Mouse (Mus musculus) stomach, embryonic 14.5 days (tissue): ENCODE measurements around the gene Cd47. TPM values are rescaled to one million over a fixed set of nuclear protein-coding genes. Genes with fewer than 3 reads are reported as not detected.

Experiments
- ATAC-seq: fragments of 200-750 bp; cut with Nextera tagmentation; 2 replicates; pipeline ENCODE4 v1.8.0; 2017; ENCODE audit warnings: low read depth, moderate TSS enrichment; ENCODE audit not compliant: insufficient number of reproducible peaks, insufficient read depth, low FRiP score
- H3K27ac ChIP-seq: fragments of 300-500 bp; sonication (generic); 2 replicates; pipeline ENCODE4 v1.5.1; 2014; ENCODE audit warnings: mild to moderate bottlenecking, low read length, moderate library complexity, mixed read lengths
- H3K27me3 ChIP-seq: fragments of 300-500 bp; sonication (generic); 2 replicates; pipeline ENCODE4 v1.6.1; 2014; ENCODE audit warnings: low read length, control low read depth, mixed read lengths; ENCODE audit not compliant: control insufficient read depth, insufficient read depth
- H3K36me3 ChIP-seq: fragments of 300-500 bp; sonication (generic); 2 replicates; pipeline ENCODE4 v1.6.1; 2014; ENCODE audit warnings: mild to moderate bottlenecking, control low read depth, low read length, moderate library complexity, mixed read lengths; ENCODE audit not compliant: control insufficient read depth, insufficient read depth
- H3K4me1 ChIP-seq: fragments of 300-500 bp; sonication (generic); 2 replicates; pipeline ENCODE4 v1.6.1; 2014; ENCODE audit warnings: low read length, control low read depth, mixed read lengths; ENCODE audit not compliant: control insufficient read depth, insufficient read depth
- H3K4me2 ChIP-seq: fragments of 300-500 bp; sonication (generic); replicated peaks from 2 replicates; pipeline ENCODE4 v1.6.1; 2014; ENCODE audit warnings: low read depth, low read length, control low read depth
- H3K4me3 ChIP-seq: fragments of 300-500 bp; sonication (generic); 2 replicates; pipeline ENCODE4 v1.5.1; 2014; ENCODE audit warnings: low read depth, low read length, control low read depth
- H3K9ac ChIP-seq: fragments of 300-500 bp; sonication (generic); replicated peaks from 2 replicates; pipeline ENCODE4 v1.6.1; 2014; ENCODE audit warnings: low read depth, mild to moderate bottlenecking, control low read depth, low read length, moderate library complexity, mixed read lengths
- H3K9me3 ChIP-seq: fragments of 300-500 bp; sonication (generic); 2 replicates; pipeline ENCODE4 v1.6.1; 2016; ENCODE audit warnings: low read depth, low read length, control low read depth; ENCODE audit not compliant: control insufficient read depth
- WGBS: fragments of 180-500 bp; shearing (Covaris S2); extraction: QIAGEN DNeasy Blood & Tissue Kit; methylation state at CpG from one replicate; pipeline ENCODE4 v1.1.7; 2014; 5-methylcytosine and 5-hydroxymethylcytosine counted together
- polyA plus RNA-seq: library from polyadenylated mRNA; unstranded; fragments of >200 nt; fragmentation: Nextera tagmentation; extraction: Ambion mirVana; gene quantifications from 2 replicates; pipeline ENCODE4 v1.2.1, GENCODE M21; 2014

Gene Cd47
- polyA plus RNA-seq, 1 experiment from 2014 or later = 66.8 TPM

DNA sequence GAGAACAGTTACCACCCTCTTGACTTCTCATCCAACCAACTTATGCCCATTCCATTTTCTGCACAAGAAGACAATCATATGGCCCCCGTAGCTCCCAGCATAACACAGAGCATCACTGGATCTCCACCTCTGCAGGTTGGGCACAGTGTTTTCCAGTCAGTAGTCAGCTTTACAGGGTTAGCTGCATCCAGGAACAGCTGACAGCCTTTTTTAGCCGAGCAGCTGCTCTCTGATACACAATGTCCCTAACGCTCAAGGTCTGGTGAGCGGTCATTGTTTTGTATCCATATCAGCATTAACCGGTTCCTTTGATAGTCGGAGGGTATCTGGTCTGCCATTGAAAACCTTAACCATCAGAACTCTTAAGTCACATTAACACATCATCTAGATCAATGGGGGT is 53.3 kb downstream of the Cd47 start:
- H3K4me2 ChIP-seq = no peak overlapping the region
- no peak overlapping the region for H3K4me3 ChIP-seq
- no peak overlapping the region for H3K27ac ChIP-seq
- H3K27me3 ChIP-seq = no peaks in the 10 kb centered on the region
- H3K9me3 ChIP-seq = no peaks in the 10 kb centered on the region
- ATAC-seq = no peak
- 0 out of 2 replicates have a peak, but pooled peaks cover 2% of the 10 kb centered on the region for H3K4me1 ChIP-seq
- H3K36me3 ChIP-seq = no peaks in the 10 kb centered on the region
- WGBS = 86% methylated on average over 6 of the region's 6 CpGs
- no peak overlapping the region for H3K9ac ChIP-seq

DNA sequence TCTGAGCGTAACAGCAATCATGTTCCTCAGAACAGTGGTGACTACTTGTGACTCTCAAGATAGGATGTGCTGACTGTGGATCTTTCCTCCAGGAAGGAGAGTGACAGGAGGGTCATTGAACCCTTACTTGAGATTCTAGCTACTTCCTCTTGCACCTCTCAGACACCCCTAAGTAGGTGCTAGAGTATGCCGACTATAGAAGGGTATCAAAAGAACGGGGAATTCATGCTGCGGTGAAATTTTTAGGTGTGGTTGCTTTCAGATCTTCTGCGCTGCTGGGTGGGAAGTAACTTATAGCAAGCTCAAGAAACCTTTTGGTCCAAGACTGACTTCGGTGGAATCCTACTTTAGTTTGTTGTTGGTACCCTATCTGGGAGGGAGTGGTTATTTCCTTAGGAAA is 53.9 kb downstream of the Cd47 start:
- Histone ChIP-seq H3K36me3 (no peaks in the 10 kb centered on the region), H3K27ac (no peak overlapping the region; the same call in 1 of the 2 replicates), H3K27me3 (no peaks in the 10 kb centered on the region), H3K9ac (no peak overlapping the region), H3K9me3 (no peaks in the 10 kb centered on the region), H3K4me2 (peak overlapping the region; percentile 68), H3K4me3 (no peak overlapping the region), H3K4me1 (0 out of 2 replicates have a peak, but pooled peaks cover 2% of the 10 kb centered on the region)
- 91% methylated on average over 6 of the region's 6 CpGs for WGBS
- no peak for ATAC-seq

DNA sequence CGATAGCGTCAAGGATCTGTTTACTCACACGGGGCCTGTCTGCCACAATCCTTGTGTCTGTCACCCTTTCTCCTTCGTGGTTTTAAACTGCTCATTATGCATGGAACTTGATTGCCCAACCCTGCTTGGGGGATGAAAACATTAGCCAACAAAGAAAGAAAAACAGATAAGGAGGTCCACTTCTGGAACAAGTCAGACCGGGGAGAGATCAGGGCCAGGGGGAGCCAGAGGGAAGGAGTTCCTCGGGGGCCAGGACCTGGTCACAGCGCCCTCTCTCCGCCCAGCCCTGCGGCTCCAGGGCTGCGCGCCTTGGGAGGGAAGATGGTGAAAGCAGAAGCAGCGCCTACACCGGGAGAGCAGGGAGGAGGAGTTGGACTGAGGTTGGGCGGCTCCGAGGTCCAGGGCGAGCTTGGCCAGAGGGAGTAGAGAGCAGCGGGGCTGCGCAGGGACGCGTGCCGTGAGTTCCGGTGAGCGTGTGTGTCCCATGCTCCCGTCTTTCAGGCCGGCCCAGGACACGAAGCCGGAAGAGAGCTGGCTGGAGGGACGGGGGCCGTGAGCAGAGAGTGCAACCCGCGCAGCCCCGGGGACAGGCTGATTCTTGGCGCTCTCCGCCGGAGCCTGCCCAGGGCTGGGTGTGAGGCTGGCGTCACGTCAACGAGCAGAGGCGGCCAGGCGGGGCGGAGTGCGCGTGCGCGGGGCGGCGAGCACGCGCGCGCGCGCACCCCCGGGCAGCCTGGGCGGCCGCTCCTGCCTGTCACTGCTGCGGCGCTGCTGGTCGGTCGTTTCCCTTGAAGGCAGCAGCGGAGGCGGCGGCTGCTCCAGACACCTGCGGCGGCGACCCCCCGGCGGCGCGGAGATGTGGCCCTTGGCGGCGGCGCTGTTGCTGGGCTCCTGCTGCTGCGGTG is 54.9 kb downstream of the Cd47 start:
- Histone ChIP-seq H3K4me1 (0 out of 2 replicates have a peak, but pooled peaks cover 2% of the 10 kb centered on the region), H3K4me3 (peak overlapping the region; percentile 80), H3K36me3 (no peaks in the 10 kb centered on the region), H3K9me3 (no peaks in the 10 kb centered on the region), H3K4me2 (peak overlapping the region; percentile 68), H3K27ac (peak overlapping the region; percentile 98), H3K27me3 (no peaks in the 10 kb centered on the region), H3K9ac (peak overlapping the region; percentile 69)
- under 1% methylated on average over 72 of the region's 74 CpGs for WGBS
- ATAC-seq = peak; percentile 96

DNA sequence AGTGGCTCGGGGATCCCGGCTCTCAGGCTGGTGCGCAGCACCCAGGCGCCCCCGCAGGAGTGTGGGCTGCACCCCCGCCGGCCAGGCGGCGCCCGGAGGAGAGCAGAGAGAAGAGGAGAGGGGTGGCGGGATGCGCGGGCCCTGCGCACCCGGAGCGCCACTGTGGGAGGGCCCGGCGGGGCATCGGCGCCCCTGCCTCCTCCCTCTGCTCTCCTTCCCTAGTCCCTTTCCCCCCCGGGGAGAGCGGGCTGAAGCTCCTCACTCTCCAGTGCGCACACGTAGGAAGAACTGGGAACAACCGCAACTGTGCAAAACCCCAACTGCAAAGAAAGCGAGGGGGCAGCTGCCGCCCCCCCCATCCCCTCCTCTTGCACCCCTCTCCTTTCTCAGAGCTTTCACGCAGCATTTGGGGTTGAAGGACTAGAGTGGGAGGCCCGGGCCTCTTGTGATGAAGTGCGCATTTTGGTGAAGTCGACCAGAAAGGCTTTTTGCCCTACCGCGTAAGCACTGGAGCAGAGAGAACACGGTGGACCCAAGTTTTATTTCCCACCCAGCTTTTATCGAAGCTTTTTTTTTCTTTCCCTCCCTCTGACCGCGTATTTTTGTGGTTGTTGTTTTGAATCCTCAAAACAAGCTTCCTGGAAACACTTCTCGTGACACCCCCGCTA is 55.6 kb downstream of the Cd47 start:
- Histone ChIP-seq H3K9me3 (no peaks in the 10 kb centered on the region), H3K9ac (peak overlapping the region; percentile 69), H3K4me1 (0 out of 2 replicates have a peak, but pooled peaks cover 2% of the 10 kb centered on the region), H3K27me3 (no peaks in the 10 kb centered on the region), H3K4me3 (peak overlapping the region; percentile 80), H3K27ac (peak overlapping the region; percentile 98), H3K36me3 (no peaks in the 10 kb centered on the region), H3K4me2 (peak overlapping the region; percentile 68)
- under 1% methylated on average over 32 of the region's 39 CpGs for whole genome bisulfite sequencing
- ATAC-seq = peak; percentile 67

DNA sequence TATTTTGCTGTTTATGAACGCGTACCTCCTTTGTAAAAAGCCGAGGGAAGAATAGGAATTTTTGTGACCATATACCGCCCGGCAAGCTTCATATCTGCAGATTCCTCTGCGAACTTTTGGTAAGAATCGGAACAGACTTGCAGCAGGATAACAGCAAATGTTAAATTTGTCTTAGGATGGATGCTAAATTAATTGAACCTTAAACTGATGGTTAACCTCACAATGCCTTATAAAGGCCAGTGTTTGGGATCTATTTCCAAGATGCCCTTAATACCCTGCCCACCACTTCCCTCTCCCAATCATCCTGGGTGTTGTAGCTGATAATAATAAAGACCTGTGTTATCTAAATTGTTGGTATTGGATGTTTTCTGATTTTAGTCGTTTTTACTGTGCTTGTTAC is 56.3 kb downstream of the Cd47 start:
- Histone ChIP-seq H3K9ac (peak overlapping the region; percentile 69), H3K4me1 (0 out of 2 replicates have a peak, but pooled peaks cover 2% of the 10 kb centered on the region), H3K4me2 (peak overlapping the region; percentile 68), H3K9me3 (no peaks in the 10 kb centered on the region), H3K36me3 (no peaks in the 10 kb centered on the region), H3K4me3 (peak overlapping the region; percentile 80), H3K27ac (no peak overlapping the region), H3K27me3 (no peaks in the 10 kb centered on the region)
- ATAC-seq = no peak
- 24% methylated on average over 8 of the region's 8 CpGs for WGBS

DNA sequence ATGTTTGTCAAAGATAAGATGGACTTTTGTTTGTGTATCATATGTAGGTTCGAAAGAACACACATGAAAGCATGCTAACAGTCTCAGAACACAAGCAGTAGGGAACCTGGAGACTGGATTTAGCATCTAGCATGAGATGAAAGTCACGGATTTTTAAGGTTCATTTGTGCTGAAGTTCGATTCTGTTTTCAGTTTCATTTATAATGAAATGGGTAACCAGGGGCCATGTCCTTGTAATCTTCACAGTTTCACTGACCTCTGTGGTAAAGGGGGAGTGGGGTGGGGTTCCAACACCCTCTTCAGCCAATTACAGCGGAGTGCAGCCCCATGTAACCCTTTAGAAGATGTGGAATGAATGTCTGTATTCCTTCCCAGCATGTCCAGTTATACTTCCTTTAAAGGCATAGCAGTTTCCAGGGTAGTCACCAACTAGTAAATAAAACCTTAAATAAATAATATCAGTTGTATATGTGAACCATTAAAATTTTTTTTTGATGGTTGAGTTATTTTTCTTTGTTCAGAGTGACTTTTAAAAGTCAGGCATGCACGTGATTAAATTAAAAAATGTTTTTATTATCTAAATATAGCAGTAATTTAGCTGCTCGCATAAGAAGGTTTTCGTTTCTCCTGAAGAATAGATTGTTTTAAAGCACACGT is 57.3 kb downstream of the Cd47 start:
- Histone ChIP-seq H3K4me2 (peak overlapping the region; percentile 26; the same call in 1 of the 2 replicates), H3K4me1 (0 out of 2 replicates have a peak, but pooled peaks cover 2% of the 10 kb centered on the region), H3K9me3 (no peaks in the 10 kb centered on the region), H3K4me3 (no peak overlapping the region; the same call in 1 of the 2 replicates), H3K9ac (no peak overlapping the region), H3K36me3 (no peaks in the 10 kb centered on the region), H3K27me3 (no peaks in the 10 kb centered on the region), H3K27ac (no peak overlapping the region)
- WGBS = 68% methylated on average over 8 of the region's 8 CpGs
- no peak for ATAC-seq

DNA sequence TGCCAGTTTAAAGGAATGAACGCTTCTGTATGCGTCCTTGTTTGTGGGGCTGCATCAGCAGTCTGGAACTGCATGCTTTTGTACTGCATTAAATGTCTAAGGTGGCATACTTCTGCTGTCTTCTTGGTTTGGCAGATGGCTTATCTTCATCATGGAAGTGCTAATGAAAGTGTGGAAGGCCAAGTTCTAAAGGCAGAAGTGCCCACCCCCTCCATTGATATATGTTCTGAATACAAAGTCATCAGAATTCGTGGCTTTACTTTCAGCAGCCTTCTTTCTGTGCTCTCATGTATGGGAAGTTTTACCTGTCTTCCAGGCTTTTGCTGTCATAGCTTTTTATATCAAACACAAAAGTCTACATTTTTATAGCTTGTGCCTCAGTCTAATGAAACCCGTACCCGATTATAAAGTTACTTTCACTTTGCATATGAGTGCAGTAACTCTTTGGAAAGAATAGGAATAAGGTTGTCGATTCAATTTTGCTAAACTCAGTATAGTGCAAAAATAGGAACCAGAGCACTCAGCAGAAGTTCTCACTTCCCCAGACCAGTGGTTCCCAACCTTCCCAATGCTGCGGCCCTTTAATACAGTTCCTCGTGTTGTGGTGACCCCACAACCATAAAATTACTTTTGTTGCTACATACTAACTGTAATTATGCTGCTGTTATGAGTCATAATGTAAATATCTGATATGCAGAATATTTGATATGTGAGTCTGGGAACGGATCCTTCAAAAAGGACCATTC is 58.0 kb downstream of the Cd47 start:
- H3K4me2 ChIP-seq = no peak overlapping the region
- H3K4me3 ChIP-seq = no peak overlapping the region
- no peaks in the 10 kb centered on the region for H3K36me3 ChIP-seq
- ATAC-seq = no peak
- no peak overlapping the region for H3K9ac ChIP-seq
- no peaks in the 10 kb centered on the region for H3K9me3 ChIP-seq
- 0 out of 2 replicates have a peak, but pooled peaks cover 2% of the 10 kb centered on the region for H3K4me1 ChIP-seq
- WGBS = 71% methylated on average over 9 of the region's 9 CpGs
- no peaks in the 10 kb centered on the region for H3K27me3 ChIP-seq
- H3K27ac ChIP-seq = no peak overlapping the region
